Mouse (Mus musculus) monocyte, adult 5-6 weeks (primary cell): ENCODE results near the gene Prickle2. TPM values are rescaled to one million over a fixed set of nuclear protein-coding genes. Genes with fewer than 3 reads are reported as not detected.

ENCODE experiments used
- ATAC-seq: fragments of 153-309, 156-312 bp; replicated peaks from 2 replicates; pipeline ENCODE4 v1.8.0; 2017; ENCODE audit warnings: mild to moderate bottlenecking; ENCODE audit not compliant: low TSS enrichment, insufficient number of reproducible peaks, severe bottlenecking, poor library complexity, low FRiP score
- total RNA-seq: library from RNA; stranded (forward); fragments of 200-1000, 200-491, 200-594 nt; gene quantifications from 3 replicates; pipeline ENCODE4 v1.2.3, GENCODE M21; 2017

Gene Prickle2
- total RNA-seq: 0.10 TPM in 1 of 3 replicates, not detected in the others

DNA sequence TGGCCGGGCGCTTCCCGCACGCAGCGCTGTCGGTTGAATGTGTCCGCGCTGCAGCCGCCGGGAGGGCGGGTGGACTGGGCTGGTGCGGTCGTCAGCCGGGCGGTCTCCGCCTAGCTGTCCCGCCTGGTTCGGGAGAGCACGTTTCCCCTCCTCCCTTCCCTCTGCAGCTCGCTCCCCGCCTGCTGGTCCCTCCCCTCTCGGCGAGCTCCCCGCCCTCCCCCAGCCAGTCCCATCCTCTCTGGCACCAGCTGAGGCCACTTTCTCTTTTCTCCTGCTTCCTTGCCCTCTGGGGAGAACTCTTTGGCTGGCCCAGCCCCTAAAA lies at the start of gene Prickle2:
Gene Prickle2, minus strand, starts transcription at position 11 of the 322 bp plus-strand sequence.
- ATAC-seq: no peak

DNA sequence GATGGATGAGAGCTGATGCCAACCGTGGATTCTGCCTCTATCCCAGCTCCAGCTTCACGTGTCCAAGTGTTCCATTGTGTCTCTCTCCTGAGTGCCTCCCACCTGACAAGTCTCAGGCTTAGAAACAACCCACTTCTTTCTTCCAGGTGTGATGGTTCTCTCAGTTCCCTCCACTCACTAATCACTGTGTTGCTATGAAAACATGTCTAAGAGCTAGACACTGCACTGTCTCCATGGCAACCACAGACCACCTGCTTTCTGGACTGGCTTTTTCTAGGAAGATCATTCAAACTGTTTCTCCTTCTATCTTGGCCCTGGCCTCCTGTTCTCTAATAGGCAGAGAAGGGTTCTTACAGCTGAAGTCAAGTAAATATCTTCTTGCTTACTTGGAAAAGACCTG lies 46.8 kb upstream of the Prickle2 start:
- ATAC-seq: no peak

DNA sequence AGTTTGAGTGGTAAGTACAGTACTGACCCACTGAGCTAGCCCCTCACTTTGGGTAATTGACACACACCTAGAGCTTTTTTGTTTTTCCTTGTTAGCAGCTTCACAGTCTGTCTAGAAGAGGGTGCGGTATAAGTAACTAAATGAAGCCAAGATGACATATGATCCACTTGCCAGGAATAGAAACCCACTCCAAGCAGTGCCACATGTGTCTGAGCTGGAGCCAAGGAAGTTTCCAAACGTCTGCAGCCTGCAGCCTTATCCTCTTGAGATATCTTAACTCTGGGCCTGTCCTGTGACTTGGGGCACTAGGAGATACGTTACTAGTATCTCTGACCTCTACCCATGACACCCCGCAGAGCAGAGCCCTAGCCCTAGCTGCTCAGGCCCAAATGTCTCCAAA lies 43.5 kb upstream of the Prickle2 start:
- ATAC-seq: no peak

DNA sequence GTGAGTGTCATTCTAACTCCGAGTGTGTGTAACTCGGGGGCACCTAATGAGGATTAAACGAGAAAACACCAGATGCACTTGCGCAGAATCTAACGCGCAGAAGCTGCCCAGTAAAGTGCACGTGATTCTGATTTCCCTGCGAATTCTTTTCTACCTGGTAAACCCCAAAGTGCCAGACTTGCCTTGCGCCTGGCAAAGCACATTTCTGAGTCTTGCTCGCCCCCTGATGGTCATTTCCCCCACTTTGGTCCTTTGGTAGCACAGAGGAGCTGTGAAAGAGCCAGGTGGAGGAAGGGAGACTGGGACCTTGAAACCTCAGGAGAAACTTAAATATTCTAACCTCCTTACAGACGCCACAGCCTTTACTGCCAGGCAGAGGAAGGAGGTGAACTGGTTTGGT lies 37.6 kb upstream of the Prickle2 start:
- ATAC-seq: no peak

DNA sequence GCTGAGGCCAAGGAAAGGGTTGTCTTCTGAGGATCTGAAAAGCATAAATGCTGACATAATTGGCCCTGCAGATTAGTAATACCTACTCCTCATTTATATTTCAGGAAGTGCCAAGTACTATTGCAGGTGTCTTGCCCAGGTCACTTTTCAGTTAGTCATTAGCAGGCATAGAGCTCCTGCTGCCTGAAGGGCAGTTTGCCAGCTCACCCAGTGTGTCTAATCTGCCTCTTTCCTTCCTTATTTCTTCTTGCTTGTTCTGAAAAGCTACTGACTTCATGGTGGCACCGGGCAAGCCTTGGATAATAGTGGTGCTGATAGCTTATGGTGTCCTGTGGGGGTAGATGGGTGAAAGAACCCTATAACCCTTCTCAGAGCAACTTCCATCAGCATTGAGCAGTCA lies 31.2 kb upstream of the Prickle2 start:
- no peak for ATAC-seq

DNA sequence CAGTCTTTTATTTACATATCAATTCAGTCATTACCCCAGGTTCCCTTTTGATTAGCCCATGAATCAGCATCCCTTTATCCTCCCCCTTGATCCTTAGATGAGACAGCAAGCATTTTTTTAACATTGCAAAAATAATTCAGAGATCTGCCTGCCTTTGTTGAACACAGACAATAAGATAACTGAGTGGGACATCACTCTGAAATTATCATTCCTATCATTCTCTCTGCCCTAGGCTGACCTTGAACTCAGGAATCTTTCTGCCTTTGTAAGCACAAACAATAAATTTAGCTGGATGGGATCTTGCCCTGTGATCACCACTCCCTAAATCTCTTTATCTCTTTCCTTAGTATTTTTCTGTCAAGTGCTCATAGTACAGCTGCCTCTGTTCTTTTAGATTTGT lies 27.7 kb upstream of the Prickle2 start:
- ATAC-seq: no peak

DNA sequence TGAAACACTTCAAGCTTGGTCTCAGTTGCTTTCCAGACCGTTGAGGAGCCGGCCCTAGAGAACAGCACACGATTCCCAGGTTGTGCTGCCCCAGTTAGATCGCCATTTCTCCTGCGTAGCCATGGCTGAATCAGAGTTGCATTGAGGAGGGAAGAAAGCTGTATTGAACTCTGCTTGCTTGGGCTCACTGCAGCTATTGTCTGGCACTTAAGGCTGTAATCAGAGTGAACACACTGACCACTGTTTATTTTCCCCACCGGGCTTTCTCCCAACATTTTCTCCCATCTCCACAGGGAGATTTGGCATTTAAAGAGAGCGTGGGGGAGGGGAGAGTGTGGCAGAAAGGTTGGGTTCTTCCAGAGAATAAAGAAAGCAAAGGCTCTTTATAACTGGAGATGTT lies 22.6 kb upstream of the Prickle2 start:
- no peak for ATAC-seq

DNA sequence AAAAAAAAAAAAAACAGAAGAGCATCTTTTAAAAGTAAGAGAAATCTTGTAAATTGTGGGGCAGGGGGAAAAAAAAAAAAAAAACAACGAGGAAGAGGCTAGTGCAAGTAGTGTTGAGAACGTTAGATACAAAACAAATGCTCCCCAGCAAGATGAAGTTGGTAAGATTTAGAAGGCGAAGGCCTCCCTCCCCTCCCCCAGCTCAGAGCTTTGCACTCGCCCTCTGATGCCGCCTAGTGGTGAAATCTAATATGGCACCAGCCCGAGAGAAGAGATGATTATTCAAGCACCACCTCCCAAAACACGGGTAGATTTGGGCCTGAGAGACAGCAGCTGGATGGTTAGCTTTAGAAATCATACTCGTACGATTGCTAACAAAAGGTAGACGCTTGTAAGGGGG lies 22.1 kb upstream of the Prickle2 start:
- no peak for ATAC-seq

DNA sequence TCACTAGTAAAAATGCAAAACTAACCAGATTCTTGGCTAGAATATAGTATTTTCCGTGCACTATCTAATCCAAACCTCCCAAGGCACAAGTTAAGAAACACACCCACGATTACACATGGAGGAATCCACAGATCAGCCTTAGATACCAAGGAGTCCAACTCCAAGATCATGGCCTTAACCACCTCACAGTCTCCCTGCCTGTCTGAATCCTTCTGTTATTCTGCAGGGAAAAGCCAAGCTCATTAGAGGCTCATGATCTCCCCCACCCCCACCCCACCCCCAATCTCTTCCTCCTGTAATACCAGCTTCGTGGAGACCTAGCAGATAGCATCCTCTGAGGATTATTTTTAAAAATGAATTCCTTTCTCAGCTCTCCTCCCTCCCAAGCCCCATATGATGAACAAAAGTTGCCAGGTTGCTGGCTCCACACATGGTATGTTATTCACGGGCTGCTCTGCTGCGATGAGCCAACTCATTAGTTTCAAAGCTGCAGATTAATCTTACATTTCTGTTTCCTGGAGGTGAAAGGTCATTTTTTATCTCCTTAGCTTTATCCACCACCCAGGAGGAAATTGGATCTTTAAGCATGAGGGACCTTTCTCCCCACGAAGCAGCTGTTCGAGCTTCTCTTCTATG lies 21.5 kb upstream of the Prickle2 start:
- ATAC-seq: no peak

DNA sequence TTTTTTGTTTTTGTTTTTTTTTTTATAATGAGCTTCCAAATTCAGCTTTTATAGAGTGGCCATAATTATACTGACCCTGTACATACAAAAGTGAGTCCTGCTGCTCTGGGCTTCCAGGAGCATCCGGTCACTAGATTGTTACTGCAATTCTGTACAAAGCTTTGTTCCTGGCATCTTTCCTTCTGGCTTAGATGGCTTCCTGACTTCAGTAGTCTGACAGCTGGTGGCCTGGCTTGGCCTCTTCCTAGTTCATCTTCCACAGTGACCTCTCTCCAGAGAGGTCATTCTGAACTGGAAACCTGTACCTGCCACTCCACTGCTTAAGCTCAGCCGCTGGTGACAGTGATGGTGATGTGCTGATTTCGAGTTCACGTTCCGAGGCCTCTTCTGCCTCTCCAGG lies 20.2 kb upstream of the Prickle2 start:
- ATAC-seq: no peak

DNA sequence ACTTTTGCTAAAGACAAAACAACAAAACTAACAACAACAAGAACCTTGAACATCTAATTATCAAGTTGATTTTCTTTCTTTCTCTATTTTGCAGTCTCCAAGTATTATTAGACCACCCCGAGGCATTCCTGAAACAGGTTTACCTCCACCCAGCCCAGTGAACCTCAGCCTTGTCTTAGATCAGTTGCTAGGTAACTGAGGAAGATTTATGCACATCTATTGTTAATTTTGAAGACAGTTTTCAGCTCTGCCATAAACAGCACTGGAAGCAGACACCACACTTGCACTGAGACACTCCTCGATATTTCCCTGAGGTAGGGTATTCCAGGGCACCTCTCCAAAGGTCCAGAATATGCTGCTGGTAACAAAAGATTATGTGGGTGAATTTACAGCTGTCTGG lies 18.4 kb upstream of the Prickle2 start:
- ATAC-seq: no peak

DNA sequence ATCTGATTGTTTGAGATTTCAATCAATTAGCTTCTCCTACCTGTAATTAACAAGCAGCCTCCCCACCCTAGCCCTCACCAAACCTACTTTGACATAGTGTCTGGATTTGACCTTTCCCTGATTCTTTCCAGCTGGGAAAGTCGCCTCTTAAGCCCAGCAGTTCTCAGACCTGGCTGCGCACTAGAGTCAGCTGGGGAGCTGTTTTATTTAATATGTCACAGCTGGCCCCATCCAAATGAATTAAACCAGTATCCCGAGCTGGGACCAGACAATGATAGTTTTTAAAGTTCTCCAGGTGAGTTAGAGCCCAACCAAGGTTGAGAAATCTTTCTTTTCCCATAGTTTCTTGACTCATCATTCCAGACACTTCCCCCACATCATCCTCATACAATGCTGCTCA lies 9.9 kb upstream of the Prickle2 start:
- ATAC-seq: no peak

DNA sequence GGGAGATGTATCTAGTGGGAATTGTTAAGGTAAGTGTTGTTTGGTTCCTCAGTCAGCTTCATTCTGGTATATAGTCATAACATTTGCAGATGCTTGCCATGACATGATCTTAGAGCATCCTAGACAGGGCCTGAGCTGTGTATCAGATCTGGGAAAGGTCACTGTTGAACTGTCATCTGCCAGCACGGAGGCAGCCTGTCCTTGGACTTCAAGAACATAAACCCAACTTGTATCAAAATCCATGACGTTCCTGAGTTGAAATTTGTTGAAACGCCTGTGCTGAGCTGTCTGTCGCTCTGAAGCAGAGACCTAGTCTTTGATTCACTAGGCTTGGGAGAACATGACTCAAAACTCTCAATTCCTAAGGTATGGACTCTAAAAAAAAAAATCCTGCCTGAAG lies 8.8 kb upstream of the Prickle2 start:
- no peak for ATAC-seq

DNA sequence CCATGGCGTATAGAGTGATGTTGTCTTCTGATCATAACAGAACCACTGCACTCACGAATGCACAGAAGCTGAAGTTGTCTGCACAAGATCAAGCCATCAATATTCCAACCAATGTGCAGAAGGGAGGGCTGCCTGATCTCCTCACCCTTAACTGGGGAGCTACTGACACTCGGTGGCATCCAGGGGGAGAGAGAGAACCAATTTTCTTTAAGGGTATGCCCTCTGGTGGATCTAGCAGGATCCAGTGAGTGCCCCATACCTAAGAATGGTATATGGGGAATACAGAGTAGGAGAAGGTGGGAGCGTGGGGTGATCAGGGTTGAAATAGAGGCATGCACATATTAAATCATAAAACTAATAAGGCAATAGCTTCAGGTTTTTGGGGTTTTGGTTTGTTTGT lies 2.2 kb upstream of the Prickle2 start:
- ATAC-seq: no peak

DNA sequence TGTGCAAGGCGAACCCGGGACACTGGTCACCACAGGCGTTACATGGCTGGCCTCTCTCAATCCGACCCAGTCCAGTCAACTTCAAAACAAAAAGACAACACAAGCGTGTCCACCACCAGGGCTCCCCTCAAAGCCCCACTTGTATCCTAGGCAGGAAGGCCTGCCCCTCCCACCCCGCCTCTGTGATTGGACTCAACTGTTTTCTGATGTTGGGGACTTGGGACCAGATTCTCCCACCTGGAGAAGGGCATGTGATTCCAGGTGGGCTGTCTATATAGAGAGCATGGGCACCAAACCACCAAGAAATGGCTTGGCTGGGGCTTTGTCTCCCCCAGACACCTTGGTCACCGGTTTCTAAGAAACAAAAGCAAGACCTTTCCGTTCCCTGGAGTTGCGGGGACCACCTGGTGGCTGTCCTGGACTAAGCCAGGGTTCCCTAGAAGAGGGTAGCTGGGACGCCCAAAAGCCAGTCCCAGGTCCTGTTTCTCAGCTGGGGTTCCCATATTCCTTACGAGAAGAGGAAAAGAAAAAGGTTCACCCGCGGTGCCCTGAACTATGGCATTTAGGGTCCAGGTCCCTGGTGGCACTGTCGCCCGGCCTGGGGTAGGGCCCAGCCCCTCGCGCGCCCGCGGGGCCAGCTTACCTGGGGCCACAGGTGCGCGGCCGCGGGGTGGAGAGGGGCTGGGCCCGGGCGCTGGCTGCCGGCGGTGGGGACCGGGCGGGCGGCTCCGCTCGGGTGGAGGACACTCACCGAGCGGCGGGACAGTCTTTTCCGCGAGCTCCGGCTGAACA lies 406 bp downstream of the Prickle2 start:
- ATAC-seq: no peak

DNA sequence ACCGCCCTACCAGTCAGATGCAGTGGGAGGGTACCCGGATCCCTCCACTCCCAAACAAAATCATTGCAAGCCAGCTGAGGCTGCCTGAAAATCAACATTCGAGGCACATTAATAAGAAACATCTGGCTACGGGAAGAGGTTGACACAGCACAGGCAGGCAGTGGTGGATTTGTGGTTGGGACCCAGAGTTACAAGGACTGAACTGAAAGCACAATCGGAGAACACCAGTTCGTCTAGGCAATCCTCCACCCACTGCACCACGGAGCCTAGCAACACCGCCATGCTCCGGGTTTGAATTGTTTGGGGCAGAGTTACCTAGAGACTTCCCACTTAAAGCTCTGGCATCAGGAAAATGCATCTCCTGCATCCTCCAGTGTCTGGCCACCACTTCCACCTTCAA lies 1.1 kb downstream of the Prickle2 start:
- ATAC-seq: no peak

DNA sequence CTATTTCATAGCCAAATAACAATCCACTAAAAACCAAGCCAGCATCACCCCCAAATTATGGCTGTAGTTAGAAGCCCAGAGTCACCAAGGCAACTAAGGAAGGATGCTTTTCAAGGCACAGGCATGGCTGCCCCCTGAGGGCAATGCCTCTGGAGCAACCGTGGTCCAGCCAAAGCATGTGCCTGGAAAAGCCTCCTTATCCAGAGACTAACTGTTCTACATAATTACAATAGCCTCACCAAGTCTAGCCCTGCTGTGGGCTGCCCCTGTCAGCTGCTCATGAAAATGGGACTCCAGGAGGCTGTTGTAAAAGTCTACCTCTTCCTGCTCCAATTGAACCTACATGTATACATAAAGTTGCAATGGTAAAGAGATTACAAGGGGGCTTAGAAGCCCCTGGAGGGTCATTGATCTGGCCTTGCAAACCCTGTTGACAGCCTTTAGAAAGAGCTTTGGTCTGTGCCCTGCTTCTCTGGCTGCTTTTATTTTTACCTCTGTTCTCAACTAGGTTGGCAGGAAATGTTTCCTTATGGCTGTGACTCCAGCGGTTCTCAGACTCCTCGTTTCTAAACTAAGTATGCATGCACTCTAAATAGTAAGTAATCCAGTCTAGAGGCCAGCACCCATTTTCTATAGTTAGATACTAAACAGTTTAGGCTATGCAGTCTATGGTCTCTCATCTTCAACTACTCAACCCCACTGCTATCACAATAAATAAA lies 6.3 kb downstream of the Prickle2 start:
- no peak for ATAC-seq

DNA sequence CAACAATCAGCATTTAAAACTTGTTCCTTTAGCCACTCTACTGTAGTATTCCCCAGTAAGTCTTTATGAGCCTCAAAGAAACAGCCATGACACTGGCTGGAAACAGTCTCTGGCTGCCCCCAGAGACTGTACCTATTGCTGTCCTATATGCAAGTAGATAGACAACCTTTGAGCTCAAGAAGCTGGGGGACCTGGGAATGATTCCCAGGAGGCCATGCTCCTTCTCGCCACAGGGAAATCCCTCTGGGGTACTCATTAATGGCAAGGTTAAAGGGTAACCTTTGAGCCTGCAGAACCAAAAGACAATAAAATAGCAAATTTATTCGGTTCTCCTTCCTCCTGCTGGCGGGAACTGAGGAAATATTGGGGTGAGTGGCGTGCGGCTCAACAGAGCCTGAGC lies 8.1 kb downstream of the Prickle2 start:
- ATAC-seq: no peak

DNA sequence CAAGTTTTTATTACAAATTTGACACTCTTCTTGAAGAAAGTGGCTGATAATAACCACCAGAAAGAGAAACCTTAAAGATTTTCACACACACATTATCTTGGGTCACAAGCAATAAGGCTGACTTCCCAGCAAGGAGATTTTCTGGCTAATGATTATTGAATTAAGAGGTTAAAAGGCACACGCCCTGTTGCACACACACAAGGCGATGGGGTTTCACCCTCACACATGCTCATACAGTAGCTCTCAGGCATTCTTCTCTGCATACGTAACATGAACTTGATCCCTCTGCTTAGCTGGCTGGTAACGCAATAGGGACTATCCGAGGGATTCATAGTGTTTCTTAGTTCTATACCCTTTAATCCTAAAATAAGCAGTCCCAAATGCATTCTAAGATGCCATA lies 18.6 kb downstream of the Prickle2 start:
- no peak for ATAC-seq

DNA sequence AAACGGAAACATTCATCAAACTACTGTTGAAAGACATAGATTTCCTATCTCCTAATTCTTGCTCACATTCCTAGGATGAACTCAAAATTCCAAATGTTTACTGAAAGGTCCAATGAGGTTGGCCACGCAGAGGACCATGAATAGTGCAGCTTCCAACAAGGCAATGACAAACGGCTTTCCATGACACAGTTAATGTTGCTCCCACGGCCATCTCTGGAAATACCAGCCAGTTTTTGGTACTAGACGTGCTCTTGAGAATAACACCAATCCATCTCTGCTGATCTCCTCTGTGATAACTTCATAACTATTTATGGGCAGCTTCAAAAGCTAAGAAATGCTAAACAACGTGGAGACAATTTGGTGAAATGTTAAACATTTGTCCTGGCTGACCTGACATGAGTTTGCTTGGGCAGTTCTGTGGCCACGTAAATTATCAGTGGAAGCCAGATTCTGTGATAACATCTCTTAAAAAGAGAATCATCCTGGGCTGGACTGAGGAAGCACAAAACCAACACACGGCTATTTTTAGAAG lies 31.5 kb downstream of the Prickle2 start:
- ATAC-seq: no peak
